Mouse (Mus musculus): Measurements from ENCODE around the gene Rflnb. TPM values are rescaled to one million over a fixed set of nuclear protein-coding genes. Genes with fewer than 3 reads are reported as not detected.

Rflnb gene
- polyA plus RNA-seq, 1 experiment, result not detected

DNA sequence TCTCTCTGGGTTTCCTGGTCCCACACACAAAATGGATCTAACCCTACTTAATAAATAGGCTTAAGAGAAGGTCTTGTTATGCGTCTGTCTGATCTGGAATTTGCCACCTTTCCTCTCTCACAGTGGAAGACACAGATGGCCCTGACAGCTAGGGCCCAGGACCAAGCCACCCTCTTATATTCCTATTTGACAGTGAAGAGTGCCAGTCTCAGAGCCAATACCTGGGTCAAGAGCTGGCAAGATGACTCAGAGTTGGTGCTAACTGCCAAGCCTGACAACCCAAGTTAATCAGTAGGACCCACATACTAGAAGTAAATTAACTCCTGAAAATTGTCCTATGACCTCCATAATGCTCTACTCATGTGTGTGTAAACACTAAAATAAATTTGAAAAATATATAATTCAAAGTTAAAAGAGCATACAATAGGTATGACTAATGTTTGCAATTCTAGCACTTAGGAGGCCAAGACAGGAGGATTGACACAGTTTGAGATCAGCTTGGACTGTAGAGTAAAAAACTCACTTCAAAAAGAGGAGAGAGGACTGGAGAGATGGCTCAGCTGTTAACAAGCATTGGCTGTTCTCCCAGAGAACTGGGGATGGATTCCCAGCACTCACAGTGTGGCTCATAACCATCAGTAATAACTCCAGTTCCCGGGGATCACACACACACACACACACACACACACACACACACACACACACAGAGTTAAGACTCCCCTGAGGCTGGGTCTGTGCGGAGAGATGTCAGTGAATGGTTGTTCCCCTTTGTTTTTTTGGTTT, 11.9 kb upstream of the Rflnb start:
- no peak overlapping the region for H3K27ac ChIP-seq (ENCODE audit: insufficient read depth, low read depth, low read length)

DNA sequence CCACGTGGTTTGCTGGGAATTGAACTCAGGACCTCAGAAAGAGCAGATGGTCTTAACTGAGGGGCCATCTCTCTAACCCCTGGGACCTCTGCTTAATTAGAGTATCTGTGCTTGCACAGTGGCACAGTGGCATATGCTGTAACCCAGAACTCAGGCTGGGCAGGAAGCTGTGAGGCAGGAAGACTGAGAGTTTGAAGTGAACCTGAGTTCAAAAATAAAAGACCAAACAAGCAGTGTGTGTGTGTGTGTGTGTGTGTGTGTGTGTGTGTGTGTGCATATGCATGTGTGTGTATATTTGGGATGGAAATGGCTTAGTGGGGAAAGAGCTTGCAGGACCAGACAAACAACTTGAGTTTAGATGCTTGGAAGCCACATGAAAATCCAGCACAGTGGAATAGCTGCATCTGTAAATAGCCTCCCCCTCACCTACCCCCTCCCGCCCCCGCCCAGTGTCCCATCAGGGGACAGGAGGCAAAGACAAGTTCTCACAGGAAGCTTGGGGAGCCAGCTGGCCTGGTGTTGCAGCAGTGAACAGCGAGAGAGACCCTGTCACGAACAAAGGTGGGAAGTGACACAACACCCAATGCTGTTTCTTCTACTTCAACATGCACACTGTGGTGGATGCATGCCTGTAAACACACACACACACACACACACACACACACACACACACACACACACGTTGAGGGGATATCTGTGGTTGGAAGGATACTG, 10.2 kb upstream of the Rflnb start:
- no peak for TF ChIP-seq CTCF (IDR thresholded peaks at IDR 0.05; ENCODE audit: low read depth, low read length)
- TF ChIP-seq POLR2A (IDR thresholded peaks at IDR 0.05; ENCODE audit: borderline replicate concordance, low read depth, low read length), result no peak
- peaks cover 12% of the 10 kb centered on the region for H3K4me1 ChIP-seq (ENCODE audit: control insufficient read depth, insufficient read depth, low read length)
- no peak overlapping the region for H3K27ac ChIP-seq (ENCODE audit: insufficient read depth, low read depth, low read length)
- no peak overlapping the region for H3K4me3 ChIP-seq (ENCODE audit: insufficient read depth, low read length)

More for the DNA sequence above, 11.9 kb upstream of the Rflnb start:
- TF ChIP-seq POLR2A (IDR thresholded peaks at IDR 0.05; ENCODE audit: borderline replicate concordance, low read depth, low read length) (no peak), CTCF (IDR thresholded peaks at IDR 0.05; ENCODE audit: low read depth, low read length) (no peak)
- Histone ChIP-seq H3K4me3 (ENCODE audit: insufficient read depth, low read length) (no peak overlapping the region), H3K4me1 (ENCODE audit: control insufficient read depth, insufficient read depth, low read length) (no peaks in the 10 kb centered on the region)

DNA sequence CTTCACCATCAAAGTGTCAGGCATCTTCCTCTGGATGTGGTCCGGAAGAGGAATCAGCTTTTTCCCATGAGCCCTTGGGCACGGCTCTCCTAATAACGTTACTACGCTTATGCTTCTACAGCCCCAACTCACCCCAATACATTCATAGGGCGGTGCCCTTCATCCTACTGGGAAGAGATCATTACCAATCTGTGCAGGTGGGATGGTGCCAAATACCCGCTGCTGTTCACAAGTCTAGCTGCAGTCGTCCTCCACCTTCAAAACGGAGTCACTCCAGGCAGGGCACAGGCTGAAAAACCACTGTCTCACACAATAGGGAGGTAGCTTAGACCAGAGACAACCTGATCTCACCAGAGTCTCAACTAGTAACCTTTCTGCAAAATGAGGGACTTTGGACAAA, 7.6 kb upstream of the Rflnb start:
- no peak for TF ChIP-seq CTCF (IDR thresholded peaks at IDR 0.05; ENCODE audit: low read depth, low read length)
- TF ChIP-seq POLR2A (IDR thresholded peaks at IDR 0.05; ENCODE audit: borderline replicate concordance, low read depth, low read length), result no peak
- Histone ChIP-seq H3K27ac (ENCODE audit: insufficient read depth, low read depth, low read length) (no peak overlapping the region), H3K4me3 (ENCODE audit: insufficient read depth, low read length) (no peak overlapping the region), H3K4me1 (ENCODE audit: control insufficient read depth, insufficient read depth, low read length) (peaks cover 12% of the 10 kb centered on the region)

DNA sequence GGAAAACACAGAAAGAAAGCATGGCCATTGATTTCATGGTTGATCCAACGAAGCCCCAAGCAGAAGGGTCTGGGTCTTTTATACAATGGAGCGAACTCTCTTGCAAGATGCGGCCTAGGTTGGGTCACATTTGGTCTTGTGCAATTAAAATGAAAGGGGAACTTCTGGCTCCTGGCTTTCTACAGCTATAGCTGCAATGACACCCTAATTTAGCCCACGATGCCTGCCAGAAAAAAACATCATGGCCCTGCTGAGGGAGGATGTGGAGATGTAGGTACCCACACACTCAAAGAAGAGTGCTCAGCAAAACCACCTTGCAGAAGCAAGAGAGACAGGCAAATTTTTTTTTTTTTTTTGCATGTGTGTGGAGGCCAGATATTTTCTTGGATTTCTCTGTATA, 6.3 kb upstream of the Rflnb start:
- Histone ChIP-seq H3K4me3 (ENCODE audit: insufficient read depth, low read length) (no peak overlapping the region), H3K27ac (ENCODE audit: insufficient read depth, low read depth, low read length) (no peak overlapping the region), H3K4me1 (ENCODE audit: control insufficient read depth, insufficient read depth, low read length) (peaks cover 12% of the 10 kb centered on the region)
- no peak for TF ChIP-seq POLR2A (IDR thresholded peaks at IDR 0.05; ENCODE audit: borderline replicate concordance, low read depth, low read length)
- TF ChIP-seq CTCF (IDR thresholded peaks at IDR 0.05; ENCODE audit: low read depth, low read length), result no peak

DNA sequence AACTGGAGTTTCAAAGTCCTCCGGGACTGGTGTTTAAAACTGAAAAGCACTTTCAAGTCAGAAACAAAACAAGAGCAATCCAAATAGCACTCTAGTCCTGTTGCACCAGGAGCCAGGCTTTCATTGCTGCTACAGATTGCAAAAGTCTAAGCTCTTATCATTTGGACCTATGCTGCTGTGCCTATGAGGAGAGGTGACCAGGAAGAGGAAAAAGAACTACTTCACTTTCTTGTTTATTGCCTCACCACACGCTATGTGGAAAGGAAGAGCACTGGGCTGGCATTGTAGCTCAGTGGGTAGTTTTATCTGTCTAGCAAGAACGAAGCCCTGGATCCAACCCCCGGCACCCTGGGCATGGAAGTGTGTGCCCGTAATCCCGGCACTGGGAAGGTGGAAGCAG, 5.8 kb upstream of the Rflnb start:
- no peak for TF ChIP-seq CTCF (IDR thresholded peaks at IDR 0.05; ENCODE audit: low read depth, low read length)
- no peak for TF ChIP-seq POLR2A (IDR thresholded peaks at IDR 0.05; ENCODE audit: borderline replicate concordance, low read depth, low read length)
- no peak overlapping the region for H3K27ac ChIP-seq (ENCODE audit: insufficient read depth, low read depth, low read length)
- no peak overlapping the region for H3K4me3 ChIP-seq (ENCODE audit: insufficient read depth, low read length)
- H3K4me1 ChIP-seq (ENCODE audit: control insufficient read depth, insufficient read depth, low read length), result peaks cover 12% of the 10 kb centered on the region

DNA sequence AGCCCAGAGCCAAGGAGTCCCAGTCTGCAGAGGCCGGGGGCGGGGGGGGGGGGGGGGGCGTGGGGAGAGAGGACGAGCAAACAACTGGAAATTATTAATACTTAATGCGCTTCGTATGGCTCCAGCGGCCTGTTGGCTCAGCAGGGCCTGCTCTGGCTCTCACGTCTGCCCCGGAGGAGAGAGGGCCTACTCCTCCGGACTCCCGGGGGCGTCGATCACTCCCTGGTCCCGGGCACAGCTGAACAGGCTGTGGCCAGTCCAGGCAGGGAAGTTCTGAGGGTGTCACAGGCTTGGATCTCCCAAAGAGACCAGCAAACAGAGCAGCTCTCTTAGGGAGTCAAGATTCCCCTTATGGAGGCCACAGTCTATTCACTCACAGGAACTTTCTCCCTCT, 487 bp upstream of the Rflnb start:
- no peak for TF ChIP-seq POLR2A (IDR thresholded peaks at IDR 0.05; ENCODE audit: borderline replicate concordance, low read depth, low read length)
- TF ChIP-seq CTCF (IDR thresholded peaks at IDR 0.05; ENCODE audit: low read depth, low read length), result no peak
- peak overlapping the region; percentile 67 for H3K4me3 ChIP-seq (ENCODE audit: insufficient read depth, low read length)

DNA sequence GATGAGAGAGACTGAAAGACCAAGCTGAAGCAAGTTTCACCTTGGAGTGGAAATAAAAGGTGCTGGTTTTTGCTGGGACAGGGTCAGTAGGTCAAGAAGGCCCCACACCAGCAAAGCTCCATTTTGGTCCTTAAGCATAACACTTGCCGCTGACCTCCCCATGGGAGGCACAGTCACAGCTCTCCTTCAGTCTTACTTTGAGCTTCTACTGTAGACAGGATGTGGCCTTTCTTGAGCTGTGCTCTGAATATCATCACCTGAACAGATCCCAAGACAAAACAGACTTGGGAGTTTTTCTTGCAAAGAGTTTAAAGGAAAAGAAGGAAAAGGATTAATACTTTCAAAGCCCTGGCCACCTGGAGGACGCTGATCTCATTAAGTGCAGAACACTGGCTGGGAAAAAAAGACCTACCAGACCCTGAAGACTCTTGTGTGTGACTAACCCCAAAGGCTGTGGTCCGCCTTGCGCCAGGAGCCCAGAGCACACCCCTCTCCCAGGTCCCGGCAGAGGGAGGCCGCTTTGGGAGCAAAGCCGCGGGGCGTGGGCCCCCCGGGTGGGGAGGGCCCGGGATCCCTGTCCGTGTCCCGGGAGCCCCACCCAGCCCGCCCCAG, 949 bp downstream of the Rflnb start:
- no peak overlapping the region for H3K27ac ChIP-seq (ENCODE audit: insufficient read depth, low read depth, low read length)
- no peak for TF ChIP-seq CTCF (IDR thresholded peaks at IDR 0.05; ENCODE audit: low read depth, low read length)
- TF ChIP-seq POLR2A (IDR thresholded peaks at IDR 0.05; ENCODE audit: borderline replicate concordance, low read depth, low read length), result no peak
- no peaks in the 10 kb centered on the region for H3K4me1 ChIP-seq (ENCODE audit: control insufficient read depth, insufficient read depth, low read length)
- no peak overlapping the region for H3K4me3 ChIP-seq (ENCODE audit: insufficient read depth, low read length)

More for the DNA sequence above, 487 bp upstream of the Rflnb start:
- no peak overlapping the region for H3K27ac ChIP-seq (ENCODE audit: insufficient read depth, low read depth, low read length)
- no peaks in the 10 kb centered on the region for H3K4me1 ChIP-seq (ENCODE audit: control insufficient read depth, insufficient read depth, low read length)

DNA sequence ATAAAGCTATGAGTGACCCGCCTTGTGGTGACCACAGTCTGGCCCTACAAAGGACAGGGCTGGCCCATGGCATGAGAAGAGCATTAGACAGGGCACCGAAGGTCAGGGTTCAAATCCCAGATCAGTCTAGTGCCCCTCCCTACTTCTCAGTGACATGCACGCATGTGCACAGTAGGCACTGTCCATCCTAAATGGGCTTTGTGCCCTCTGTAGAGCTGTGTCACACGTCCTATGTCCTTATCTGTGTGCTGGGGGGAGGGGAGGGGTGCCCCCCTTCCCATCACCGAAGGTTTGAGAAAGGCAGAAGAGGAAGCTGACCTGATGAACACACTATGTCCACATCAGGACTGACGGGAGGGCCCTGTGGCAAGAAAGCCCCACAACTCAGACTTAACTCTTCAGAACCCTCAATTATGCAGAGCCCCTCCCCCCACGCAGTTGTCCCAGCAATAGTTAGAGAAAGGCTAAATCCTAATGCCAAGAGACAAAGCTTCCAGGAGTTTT, 2.5 kb downstream of the Rflnb start:
- no peak overlapping the region for H3K4me3 ChIP-seq (ENCODE audit: insufficient read depth, low read length)

DNA sequence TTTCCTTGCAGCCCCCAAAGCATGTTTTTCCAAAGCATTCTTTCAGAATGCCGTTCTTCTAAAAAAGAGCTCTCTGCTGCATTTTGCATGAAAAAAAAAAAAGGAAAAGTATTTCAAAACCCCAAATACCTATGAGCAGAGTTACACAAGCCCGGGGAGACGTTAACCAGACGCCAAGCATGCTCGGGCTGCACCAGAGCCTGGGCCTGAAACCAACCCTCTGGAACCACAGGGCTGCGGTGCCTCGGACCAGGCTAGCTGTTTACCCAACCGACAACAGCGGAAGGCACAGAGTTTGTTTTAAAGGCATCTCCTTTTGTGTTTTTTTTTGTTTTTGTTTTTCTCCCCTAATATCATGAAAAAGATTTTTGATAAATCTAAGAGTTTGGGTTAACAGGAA, 6.7 kb downstream of the Rflnb start:
- Histone ChIP-seq H3K4me3 (ENCODE audit: insufficient read depth, low read length) (no peak overlapping the region), H3K4me1 (ENCODE audit: control insufficient read depth, insufficient read depth, low read length) (no peaks in the 10 kb centered on the region), H3K27ac (ENCODE audit: insufficient read depth, low read depth, low read length) (no peak overlapping the region)
- TF ChIP-seq CTCF (IDR thresholded peaks at IDR 0.05; ENCODE audit: low read depth, low read length) (no peak), POLR2A (IDR thresholded peaks at IDR 0.05; ENCODE audit: borderline replicate concordance, low read depth, low read length) (no peak)

More for the DNA sequence above, 2.5 kb downstream of the Rflnb start:
- no peak overlapping the region for H3K27ac ChIP-seq (ENCODE audit: insufficient read depth, low read depth, low read length)
- no peaks in the 10 kb centered on the region for H3K4me1 ChIP-seq (ENCODE audit: control insufficient read depth, insufficient read depth, low read length)
- no peak for TF ChIP-seq CTCF (IDR thresholded peaks at IDR 0.05; ENCODE audit: low read depth, low read length)
- no peak for TF ChIP-seq POLR2A (IDR thresholded peaks at IDR 0.05; ENCODE audit: borderline replicate concordance, low read depth, low read length)

Data from bone marrow macrophage, adult 2 months (primary cell).